Mouse (Mus musculus) G1E (cell line): Measurements from ENCODE around the gene Nrp1.

Source experiments
- CTCF ChIP-seq: IDR thresholded peaks from 2 replicates; pipeline ENCODE4 v1.5.1; 2012; ENCODE audit warnings: low read depth, low read length, inconsistent platforms, mixed read lengths
- GATA1 ChIP-seq: IDR thresholded peaks from 2 replicates; pipeline ENCODE4 v1.6.1; 2012; ENCODE audit warnings: borderline replicate concordance, low read length, inconsistent platforms, mixed read lengths
- GATA2 ChIP-seq: IDR thresholded peaks from 2 replicates; pipeline ENCODE4 v1.6.1; 2012; ENCODE audit warnings: low read depth, low read length, inconsistent platforms, borderline replicate concordance
- TAL1 ChIP-seq: conservative IDR thresholded peaks from 2 replicates; pipeline ENCODE4 v1.6.1; 2012; ENCODE audit warnings: low read depth, low read length, inconsistent platforms, mixed read lengths

GRCm38 (mm10) chr8:128484720-128485124, 126.3 kb downstream of the Nrp1 start:
- TF ChIP-seq CTCF: no peak
- TF ChIP-seq TAL1: no peak
- TF ChIP-seq GATA1: no peak
- TF ChIP-seq GATA2: no peak
